Mouse (Mus musculus): ENCODE data around the gene Glra1. TPM values are rescaled to one million over a fixed set of nuclear protein-coding genes. Genes with fewer than 3 reads are reported as not detected.
A peak's percentile ranks its signal among the peaks of the same experiment; 100 is the strongest.

Glra1 gene
- polyA plus RNA-seq, 1 experiment from 2014 or later = not detected

DNA sequence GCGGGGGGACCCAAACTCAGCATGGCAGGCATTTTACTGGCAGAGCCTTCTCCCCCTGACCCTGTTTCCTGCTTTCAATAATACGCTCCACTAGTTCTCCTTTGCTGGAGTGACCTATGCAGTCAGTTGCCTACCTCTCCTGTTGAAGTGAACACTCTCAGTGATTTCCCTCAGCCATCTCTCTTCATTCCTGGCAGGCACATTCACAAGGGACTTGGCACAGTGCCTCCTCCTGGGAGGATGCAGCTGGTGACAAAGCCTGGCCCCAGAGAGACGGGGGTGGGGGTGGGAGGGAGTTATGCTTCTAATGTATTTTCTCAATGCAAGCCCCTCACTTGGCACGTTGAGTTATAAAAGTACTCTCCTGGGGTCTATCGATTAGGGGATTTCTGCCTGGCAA is 74.6 kb downstream of the Glra1 start:
- Histone ChIP-seq H3K4me1 (ENCODE audit: control insufficient read depth, insufficient read depth, low read length) (no peaks in the 10 kb centered on the region), H3K4me2 (ENCODE audit: low read depth, low read length) (no peak overlapping the region), H3K36me3 (ENCODE audit: control insufficient read depth, insufficient read depth, low read length) (no peaks in the 10 kb centered on the region), H3K27ac (ENCODE audit: low read length) (no peak overlapping the region), H3K27me3 (replicated peaks; ENCODE audit: control insufficient read depth, insufficient read depth, low read length) (no peaks in the 10 kb centered on the region), H3K4me3 (ENCODE audit: low read length) (no peak overlapping the region), H3K9ac (ENCODE audit: low read depth, low read length) (no peak overlapping the region), H3K9me3 (ENCODE audit: control insufficient read depth, low read length) (no peaks in the 10 kb centered on the region)
- no peak for ATAC-seq
- 62% methylated on average over 5 of the region's 5 CpGs for WGBS

DNA sequence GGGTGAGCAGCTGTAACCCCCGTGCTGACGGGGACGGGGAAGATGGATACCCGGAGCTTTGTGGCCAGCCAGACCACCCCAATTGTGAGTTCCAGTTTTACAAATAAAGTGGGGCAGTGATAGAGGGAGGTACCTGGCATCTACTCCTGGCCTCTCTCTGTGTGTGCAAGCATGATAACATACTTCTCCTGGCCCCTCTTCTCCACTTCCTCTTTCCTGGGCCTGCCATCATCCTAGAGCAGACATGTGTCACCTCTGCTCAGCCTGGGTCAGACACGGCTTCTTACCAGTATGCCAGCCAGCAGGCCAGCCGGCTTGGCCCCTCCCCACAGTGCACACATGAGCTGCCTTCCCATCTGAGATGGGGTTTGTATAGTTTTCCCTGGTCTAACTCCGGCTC is 77.3 kb downstream of the Glra1 start:
- Histone ChIP-seq H3K4me2 (ENCODE audit: low read depth, low read length) (no peak overlapping the region), H3K4me3 (ENCODE audit: low read length) (no peak overlapping the region), H3K9me3 (ENCODE audit: control insufficient read depth, low read length) (no peaks in the 10 kb centered on the region), H3K9ac (ENCODE audit: low read depth, low read length) (no peak overlapping the region), H3K27me3 (replicated peaks; ENCODE audit: control insufficient read depth, insufficient read depth, low read length) (no peaks in the 10 kb centered on the region), H3K36me3 (ENCODE audit: control insufficient read depth, insufficient read depth, low read length) (no peaks in the 10 kb centered on the region), H3K27ac (ENCODE audit: low read length) (no peak overlapping the region), H3K4me1 (ENCODE audit: control insufficient read depth, insufficient read depth, low read length) (no peaks in the 10 kb centered on the region)
- no peak for ATAC-seq
- 81% methylated on average over 7 of the region's 7 CpGs for WGBS

DNA sequence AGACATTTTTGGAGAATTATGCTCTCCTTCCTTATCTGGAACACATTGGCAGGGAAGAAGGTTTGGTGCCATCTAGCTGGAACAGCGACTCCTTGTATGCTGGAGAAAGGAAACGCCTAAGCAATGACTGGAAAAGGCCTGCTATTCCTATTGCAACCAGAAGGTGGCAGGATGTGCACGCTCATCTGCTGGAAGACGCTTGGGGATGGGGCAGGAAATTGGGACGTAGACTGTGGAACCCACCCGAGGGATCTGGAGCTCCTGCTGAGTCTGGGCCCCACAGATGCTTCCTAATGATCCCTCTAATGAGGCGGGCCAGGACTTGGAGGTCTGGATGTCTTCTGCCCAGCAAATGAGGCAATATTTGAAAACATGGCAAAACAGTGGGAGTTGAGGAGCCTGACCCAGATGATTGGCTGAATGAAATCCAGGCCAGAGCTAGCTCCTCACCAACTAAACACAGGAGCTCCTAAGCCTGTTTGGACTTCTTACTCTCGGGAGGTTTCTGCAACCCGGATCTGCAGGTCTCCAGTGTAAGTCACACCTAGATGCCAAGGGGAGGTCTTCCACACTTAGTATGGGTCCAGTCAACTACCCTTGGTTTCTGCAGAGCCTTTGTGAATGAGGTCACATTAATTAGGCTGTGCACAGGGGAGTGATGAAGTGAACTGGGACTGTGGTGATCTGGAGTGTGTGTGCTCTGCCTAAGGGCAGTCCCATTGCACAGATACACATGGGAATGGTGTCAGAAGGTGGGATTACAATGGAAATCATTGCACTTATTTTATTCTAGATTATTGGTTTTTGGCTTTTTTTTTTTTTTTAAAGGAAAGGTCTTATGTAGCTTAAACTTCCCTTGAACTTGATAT is 89.0 kb downstream of the Glra1 start:
- H3K4me1 ChIP-seq (ENCODE audit: control insufficient read depth, insufficient read depth, low read length) = no peaks in the 10 kb centered on the region
- no peaks in the 10 kb centered on the region for H3K27me3 ChIP-seq (replicated peaks; ENCODE audit: control insufficient read depth, insufficient read depth, low read length)
- H3K27ac ChIP-seq (ENCODE audit: low read length) = no peak overlapping the region
- no peak overlapping the region for H3K9ac ChIP-seq (ENCODE audit: low read depth, low read length)
- no peaks in the 10 kb centered on the region for H3K9me3 ChIP-seq (ENCODE audit: control insufficient read depth, low read length)
- no peak overlapping the region for H3K4me3 ChIP-seq (ENCODE audit: low read length)
- no peaks in the 10 kb centered on the region for H3K36me3 ChIP-seq (ENCODE audit: control insufficient read depth, insufficient read depth, low read length)
- WGBS = 6% methylated on average over 9 of the region's 9 CpGs
- H3K4me2 ChIP-seq (ENCODE audit: low read depth, low read length) = no peak overlapping the region
- no peak; the same call in 1 of the 2 replicates for ATAC-seq

DNA sequence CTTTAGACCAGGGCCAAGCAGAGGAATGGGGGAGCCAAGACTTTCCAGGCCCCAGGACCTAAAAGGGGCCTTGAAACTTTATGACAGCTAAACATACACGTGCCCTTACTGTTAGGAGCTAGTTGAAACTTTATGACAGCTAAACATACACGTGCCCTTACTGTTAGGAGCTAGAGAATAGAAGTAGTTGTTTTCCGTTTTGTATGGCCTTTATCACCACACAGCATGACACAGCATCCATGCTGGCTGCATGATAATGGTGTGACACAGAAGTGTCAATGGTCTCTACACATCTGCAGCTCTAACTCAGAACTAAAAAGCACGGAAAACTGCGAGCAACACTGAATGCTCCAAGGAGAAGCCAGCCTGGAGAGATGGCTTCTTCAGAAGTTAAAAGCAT is 90.3 kb downstream of the Glra1 start:
- no peak for ATAC-seq
- Histone ChIP-seq H3K27ac (ENCODE audit: low read length) (no peak overlapping the region), H3K4me2 (ENCODE audit: low read depth, low read length) (no peak overlapping the region), H3K36me3 (ENCODE audit: control insufficient read depth, insufficient read depth, low read length) (no peaks in the 10 kb centered on the region), H3K9me3 (ENCODE audit: control insufficient read depth, low read length) (no peaks in the 10 kb centered on the region), H3K4me3 (ENCODE audit: low read length) (no peak overlapping the region), H3K27me3 (replicated peaks; ENCODE audit: control insufficient read depth, insufficient read depth, low read length) (no peaks in the 10 kb centered on the region), H3K9ac (ENCODE audit: low read depth, low read length) (no peak overlapping the region), H3K4me1 (ENCODE audit: control insufficient read depth, insufficient read depth, low read length) (no peaks in the 10 kb centered on the region)
- 64% methylated on average over 5 of the region's 5 CpGs for WGBS

DNA sequence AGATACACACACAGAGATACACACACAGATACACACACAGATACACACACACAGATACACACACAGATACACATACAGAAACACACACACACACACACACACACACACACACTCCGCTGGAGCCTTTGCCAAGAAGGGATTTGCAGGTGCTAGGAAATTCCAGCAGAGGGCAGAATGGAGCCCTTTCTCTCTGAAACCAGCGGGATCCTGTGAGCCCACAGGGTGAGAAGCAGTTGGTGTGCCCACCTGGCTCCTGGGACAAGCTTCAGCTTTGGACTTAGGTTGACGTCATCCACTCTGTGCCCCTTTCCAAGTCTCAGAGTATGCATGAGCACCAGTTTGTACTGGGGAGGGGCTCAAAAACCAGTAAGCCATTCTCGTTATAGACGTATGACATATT is 96.6 kb downstream of the Glra1 start:
- WGBS = 54% methylated on average over 5 of the region's 5 CpGs
- Histone ChIP-seq H3K9me3 (ENCODE audit: control insufficient read depth, low read length) (no peaks in the 10 kb centered on the region), H3K27me3 (replicated peaks; ENCODE audit: control insufficient read depth, insufficient read depth, low read length) (no peaks in the 10 kb centered on the region), H3K27ac (ENCODE audit: low read length) (no peak overlapping the region), H3K4me1 (ENCODE audit: control insufficient read depth, insufficient read depth, low read length) (no peaks in the 10 kb centered on the region), H3K4me3 (ENCODE audit: low read length) (no peak overlapping the region), H3K36me3 (ENCODE audit: control insufficient read depth, insufficient read depth, low read length) (no peaks in the 10 kb centered on the region), H3K9ac (ENCODE audit: low read depth, low read length) (no peak overlapping the region), H3K4me2 (ENCODE audit: low read depth, low read length) (no peak overlapping the region)
- ATAC-seq = no peak

DNA sequence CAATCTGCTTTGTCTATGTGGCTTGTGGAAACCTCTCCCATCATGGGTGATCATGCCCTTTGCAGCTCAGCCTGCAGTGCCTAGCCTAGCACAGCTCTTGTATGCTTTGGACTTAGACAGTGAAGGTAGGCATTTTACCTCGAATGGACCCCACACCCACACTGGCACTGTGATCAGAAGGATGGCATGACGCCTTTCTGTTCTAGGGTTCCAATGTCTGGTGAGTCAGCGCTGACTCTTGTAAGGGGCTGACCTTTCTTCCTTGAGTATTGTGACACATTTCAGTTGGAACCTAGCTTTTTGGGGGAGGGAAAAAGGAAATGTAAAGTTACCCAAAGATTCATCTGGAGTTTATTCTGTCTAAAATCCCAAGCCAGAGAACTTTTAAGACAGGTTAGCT is 102.5 kb downstream of the Glra1 start:
- 88% methylated on average over 3 of the region's 3 CpGs for WGBS
- no peaks in the 10 kb centered on the region for H3K27me3 ChIP-seq (replicated peaks; ENCODE audit: control insufficient read depth, insufficient read depth, low read length)
- ATAC-seq = no peak
- no peaks in the 10 kb centered on the region for H3K4me1 ChIP-seq (ENCODE audit: control insufficient read depth, insufficient read depth, low read length)
- no peak overlapping the region for H3K9ac ChIP-seq (ENCODE audit: low read depth, low read length)
- H3K4me3 ChIP-seq (ENCODE audit: low read length) = no peak overlapping the region
- no peaks in the 10 kb centered on the region for H3K9me3 ChIP-seq (ENCODE audit: control insufficient read depth, low read length)
- H3K36me3 ChIP-seq (ENCODE audit: control insufficient read depth, insufficient read depth, low read length) = peaks cover 8% of the 10 kb centered on the region
- no peak overlapping the region for H3K27ac ChIP-seq (ENCODE audit: low read length)
- H3K4me2 ChIP-seq (ENCODE audit: low read depth, low read length) = no peak overlapping the region

DNA sequence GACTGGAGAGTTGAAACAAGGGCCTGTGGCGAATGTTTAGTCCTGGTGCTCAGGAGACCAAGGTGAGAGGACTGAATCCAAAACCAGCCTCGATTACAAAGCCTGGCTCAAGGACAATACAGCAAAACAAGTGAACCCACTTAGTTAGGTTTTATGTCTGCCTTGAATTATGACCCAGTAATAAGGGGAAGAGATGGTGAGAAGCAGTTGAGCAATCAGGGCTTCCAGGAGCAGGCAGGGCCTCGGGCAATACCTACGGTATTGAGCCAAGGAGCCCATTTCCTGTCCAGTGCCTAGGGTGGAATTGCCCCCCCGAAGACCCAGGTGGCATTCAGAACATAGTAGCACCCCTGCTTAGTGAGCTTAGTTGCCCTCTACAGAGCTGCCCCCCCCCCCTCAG is 105.1 kb downstream of the Glra1 start:
- no peak for ATAC-seq
- H3K36me3 ChIP-seq (ENCODE audit: control insufficient read depth, insufficient read depth, low read length) = peaks cover 9% of the 10 kb centered on the region

DNA sequence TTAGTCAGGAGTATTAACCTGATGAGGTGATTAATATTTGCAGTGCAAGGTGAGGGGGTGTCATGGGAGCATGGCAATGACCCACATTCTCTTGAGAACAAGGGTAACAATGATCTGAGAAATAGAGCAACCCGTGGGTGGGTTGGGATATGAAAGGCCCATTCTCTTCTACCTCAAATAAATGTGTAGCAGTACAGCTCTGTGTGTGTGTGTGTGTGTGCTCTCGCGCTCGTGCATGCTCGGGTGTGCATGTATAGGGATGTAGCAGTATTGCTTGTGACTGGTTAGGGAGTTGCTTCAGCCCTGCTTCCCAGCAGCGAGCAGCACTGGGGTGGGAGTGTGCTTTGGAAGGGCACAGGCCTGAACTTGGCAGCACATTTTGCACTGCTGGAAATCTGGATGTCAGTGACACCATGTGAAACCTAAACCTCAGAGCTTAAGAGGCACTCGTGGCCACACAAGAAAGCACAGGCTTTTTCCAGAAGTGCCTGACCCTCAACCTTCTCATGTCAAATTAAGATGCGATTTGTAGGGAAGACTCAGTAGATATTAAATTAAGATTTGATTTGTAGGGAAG is 106.0 kb downstream of the Glra1 start:
- H3K9ac ChIP-seq (ENCODE audit: low read depth, low read length) = no peak overlapping the region
- no peaks in the 10 kb centered on the region for H3K27me3 ChIP-seq (replicated peaks; ENCODE audit: control insufficient read depth, insufficient read depth, low read length)
- no peak overlapping the region for H3K27ac ChIP-seq (ENCODE audit: low read length)
- 0 out of 2 replicates have a peak, but pooled peaks have one; percentile 6 for ATAC-seq
- WGBS = 81% methylated on average over 8 of the region's 8 CpGs
- H3K9me3 ChIP-seq (ENCODE audit: control insufficient read depth, low read length) = no peaks in the 10 kb centered on the region
- H3K36me3 ChIP-seq (ENCODE audit: control insufficient read depth, insufficient read depth, low read length) = peaks cover 9% of the 10 kb centered on the region
- no peak overlapping the region for H3K4me3 ChIP-seq (ENCODE audit: low read length)
- no peak overlapping the region for H3K4me2 ChIP-seq (ENCODE audit: low read depth, low read length)
- H3K4me1 ChIP-seq (ENCODE audit: control insufficient read depth, insufficient read depth, low read length) = no peaks in the 10 kb centered on the region

More for the DNA sequence above, 105.1 kb downstream of the Glra1 start:
- Histone ChIP-seq H3K27me3 (replicated peaks; ENCODE audit: control insufficient read depth, insufficient read depth, low read length) (no peaks in the 10 kb centered on the region), H3K4me1 (ENCODE audit: control insufficient read depth, insufficient read depth, low read length) (no peaks in the 10 kb centered on the region), H3K9ac (ENCODE audit: low read depth, low read length) (no peak overlapping the region), H3K9me3 (ENCODE audit: control insufficient read depth, low read length) (no peaks in the 10 kb centered on the region), H3K4me2 (ENCODE audit: low read depth, low read length) (no peak overlapping the region), H3K27ac (ENCODE audit: low read length) (no peak overlapping the region), H3K4me3 (ENCODE audit: low read length) (no peak overlapping the region)
- 72% methylated on average over 5 of the region's 5 CpGs for WGBS

DNA sequence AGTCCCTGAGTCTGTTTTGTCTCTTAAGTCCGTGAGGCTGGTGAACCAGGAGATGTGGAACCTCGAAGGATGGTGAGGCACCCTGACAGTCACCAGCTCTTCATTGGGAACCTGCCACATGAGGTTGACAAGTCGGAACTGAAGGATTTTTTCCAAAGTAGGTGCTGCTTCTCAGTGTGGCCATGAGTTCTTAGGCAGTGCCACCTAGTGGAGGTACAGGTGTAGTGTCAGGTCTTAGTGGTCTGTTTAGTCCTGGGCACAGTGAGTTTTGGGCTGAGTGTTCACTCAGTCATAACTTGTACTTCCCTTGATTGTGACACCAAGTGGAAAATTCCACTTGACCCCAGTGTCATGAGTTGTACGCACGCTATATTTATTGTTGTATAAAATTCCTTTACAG is 110.1 kb downstream of the Glra1 start:
- no peak overlapping the region for H3K4me3 ChIP-seq (ENCODE audit: low read length)
- H3K9ac ChIP-seq (ENCODE audit: low read depth, low read length) = no peak overlapping the region
- H3K27ac ChIP-seq (ENCODE audit: low read length) = no peak overlapping the region
- H3K4me2 ChIP-seq (ENCODE audit: low read depth, low read length) = no peak overlapping the region
- H3K4me1 ChIP-seq (ENCODE audit: control insufficient read depth, insufficient read depth, low read length) = no peaks in the 10 kb centered on the region
- H3K9me3 ChIP-seq (ENCODE audit: control insufficient read depth, low read length) = no peaks in the 10 kb centered on the region
- ATAC-seq = peak; percentile 47; the same call in 1 of the 2 replicates
- 49% methylated on average over 5 of the region's 5 CpGs for WGBS
- H3K27me3 ChIP-seq (replicated peaks; ENCODE audit: control insufficient read depth, insufficient read depth, low read length) = no peaks in the 10 kb centered on the region
- H3K36me3 ChIP-seq (ENCODE audit: control insufficient read depth, insufficient read depth, low read length) = peaks cover 18% of the 10 kb centered on the region

All from intestine, embryonic 16.5 days (tissue).